Mouse (Mus musculus) forebrain, embryonic 16.5 days (tissue): ENCODE data around the gene Golph3l. TPM values are rescaled to one million over a fixed set of nuclear protein-coding genes. Genes with fewer than 3 reads are reported as not detected.
"Not testable (repeated sequence)": the region's sequence is repeated elsewhere in the genome, so short reads cannot be mapped to it uniquely, and the experiment has no call there.

Experiments used
- ATAC-seq: fragments of 200-750 bp; cut with Nextera tagmentation; 2 replicates; pipeline ENCODE4 v1.8.0; 2017; ENCODE audit warnings: mild to moderate bottlenecking, moderate library complexity
- H3K27ac ChIP-seq: fragments of 300-500 bp; sonication (generic); 2 replicates; pipeline ENCODE4 v1.5.1; 2014; ENCODE audit warnings: low read length, control low read depth
- H3K27me3 ChIP-seq: fragments of 300-500 bp; sonication (generic); replicated peaks from 2 replicates; pipeline ENCODE4 v1.6.1; 2014; ENCODE audit warnings: low read length; ENCODE audit not compliant: control insufficient read depth, insufficient read depth
- H3K36me3 ChIP-seq: fragments of 300-500 bp; sonication (generic); 2 replicates; pipeline ENCODE4 v1.6.1; 2014; ENCODE audit not compliant: control insufficient read depth, insufficient read depth
- H3K4me1 ChIP-seq: fragments of 300-500 bp; sonication (generic); replicated peaks from 2 replicates; pipeline ENCODE4 v1.6.1; 2014; ENCODE audit warnings: low read length; ENCODE audit not compliant: control insufficient read depth, insufficient read depth
- H3K4me2 ChIP-seq: fragments of 300-500 bp; sonication (generic); 2 replicates; pipeline ENCODE4 v1.6.1; 2014; ENCODE audit warnings: mild to moderate bottlenecking, low read length, control low read depth
- H3K4me3 ChIP-seq: fragments of 300-500 bp; sonication (generic); replicated peaks from 2 replicates; pipeline ENCODE4 v1.5.1; 2014; ENCODE audit warnings: mild to moderate bottlenecking, low read length, control low read depth
- H3K9ac ChIP-seq: fragments of 300-500 bp; sonication (generic); replicated peaks from 2 replicates; pipeline ENCODE4 v1.6.1; 2014; ENCODE audit warnings: low read depth, low read length, control low read depth
- H3K9me3 ChIP-seq: fragments of 300-500 bp; sonication (generic); 2 replicates; pipeline ENCODE4 v1.6.1; 2016; ENCODE audit warnings: low read length; ENCODE audit not compliant: control insufficient read depth
- WGBS: fragments of 180-500 bp; shearing (Covaris S2); extraction: QIAGEN DNeasy Blood & Tissue Kit; methylation state at CpG from one replicate; pipeline ENCODE4 v1.1.7; 2014; 5-methylcytosine and 5-hydroxymethylcytosine counted together
- polyA plus RNA-seq: library from polyadenylated mRNA; unstranded; fragments of >200 nt; fragmentation: Nextera tagmentation; extraction: Ambion mirVana; gene quantifications from 2 replicates; pipeline ENCODE4 v1.2.1, GENCODE M21; 2015

Gene Golph3l
- polyA plus RNA-seq = 33.3 and 39.8 TPM in 2 replicates

GRCm38 (mm10) chr3:95588604-95589086 lies at the start of gene Golph3l:
Golph3l (plus strand) TSS chr3:95588934.
- peaks cover 4% of the 10 kb centered on the region for H3K36me3 ChIP-seq
- peaks cover 5% of the 10 kb centered on the region; the same call in 1 of the 2 replicates for H3K4me1 ChIP-seq
- peak; percentile 100 for ATAC-seq
- no peaks in the 10 kb centered on the region for H3K9me3 ChIP-seq
- peak within 1 kb of the TSS; percentile 68 for H3K9ac ChIP-seq
- H3K27me3 ChIP-seq = no peaks in the 10 kb centered on the region
- H3K4me2 ChIP-seq = peak within 1 kb of the TSS; percentile 82
- peak within 1 kb of the TSS; percentile 65 for H3K27ac ChIP-seq
- under 1% methylated on average over 12 of the region's 12 CpGs for WGBS
- peak within 1 kb of the TSS; percentile 80 for H3K4me3 ChIP-seq

GRCm38 (mm10) chr3:95538936-95539335 lies 49.8 kb upstream of the Golph3l start:
- WGBS = 92% methylated on average over 10 of the region's 10 CpGs
- ATAC-seq = no peak
- Histone ChIP-seq H3K4me1 (no peaks in the 10 kb centered on the region), H3K27me3 (no peaks in the 10 kb centered on the region), H3K4me3 (no peak overlapping the region), H3K27ac (no peak overlapping the region), H3K36me3 (no peaks in the 10 kb centered on the region), H3K9ac (no peak overlapping the region), H3K4me2 (no peak overlapping the region), H3K9me3 (no peaks in the 10 kb centered on the region)

- no peak overlapping the region for H3K4me3 ChIP-seq
- no peaks in the 10 kb centered on the region for H3K4me1 ChIP-seq
- no peaks in the 10 kb centered on the region for H3K36me3 ChIP-seq
- H3K9ac ChIP-seq = no peak overlapping the region
- ATAC-seq = no peak
- H3K27ac ChIP-seq = no peak overlapping the region
- H3K9me3 ChIP-seq = no peaks in the 10 kb centered on the region
- H3K4me2 ChIP-seq = no peak overlapping the region
- H3K27me3 ChIP-seq = no peaks in the 10 kb centered on the region
- 95% methylated on average over 4 of the region's 4 CpGs for WGBS
These were observed 48.9 kb upstream of the Golph3l start for GRCm38 (mm10) chr3:95539837-95540236.

GRCm38 (mm10) chr3:95541186-95541585 lies 47.5 kb upstream of the Golph3l start:
- H3K4me3 ChIP-seq, H3K9me3 ChIP-seq, H3K27ac ChIP-seq, H3K36me3 ChIP-seq, H3K9ac ChIP-seq, ATAC-seq, H3K4me1 ChIP-seq, H3K4me2 ChIP-seq, H3K27me3 ChIP-seq: not testable (repeated sequence)
- 88% methylated on average over 2 of the region's 2 CpGs for WGBS

- Histone ChIP-seq H3K4me1 (no peaks in the 10 kb centered on the region), H3K27me3 (no peaks in the 10 kb centered on the region), H3K4me2 (no peak overlapping the region), H3K9ac (no peak overlapping the region), H3K9me3 (no peaks in the 10 kb centered on the region), H3K27ac (no peak overlapping the region), H3K4me3 (no peak overlapping the region), H3K36me3 (no peaks in the 10 kb centered on the region)
- no peak for ATAC-seq
These were observed 46.6 kb upstream of the Golph3l start for GRCm38 (mm10) chr3:95542171-95542570.

- H3K4me1 ChIP-seq = no peaks in the 10 kb centered on the region
- H3K36me3 ChIP-seq = no peaks in the 10 kb centered on the region
- no peaks in the 10 kb centered on the region for H3K27me3 ChIP-seq
- no peaks in the 10 kb centered on the region for H3K9me3 ChIP-seq
- WGBS = 75% methylated on average over 7 of the region's 7 CpGs
- H3K27ac ChIP-seq = no peak overlapping the region
- H3K9ac ChIP-seq = no peak overlapping the region
- no peak for ATAC-seq
- H3K4me3 ChIP-seq = no peak overlapping the region
- H3K4me2 ChIP-seq = no peak overlapping the region
These were observed 45.8 kb upstream of the Golph3l start for GRCm38 (mm10) chr3:95542981-95543380.

- Histone ChIP-seq H3K27me3 (no peaks in the 10 kb centered on the region), H3K36me3 (no peaks in the 10 kb centered on the region), H3K9me3 (no peaks in the 10 kb centered on the region), H3K9ac (no peak overlapping the region), H3K27ac (no peak overlapping the region), H3K4me3 (no peak overlapping the region), H3K4me2 (no peak overlapping the region), H3K4me1 (no peaks in the 10 kb centered on the region)
- ATAC-seq = no peak
- 64% methylated on average over 1 of the region's 1 CpGs for WGBS
These were observed 38.6 kb upstream of the Golph3l start for GRCm38 (mm10) chr3:95550176-95550575.

- Histone ChIP-seq H3K4me1 (no peaks in the 10 kb centered on the region), H3K36me3 (no peaks in the 10 kb centered on the region), H3K9me3 (no peaks in the 10 kb centered on the region), H3K4me2 (no peak overlapping the region), H3K4me3 (no peak overlapping the region), H3K9ac (no peak overlapping the region), H3K27ac (no peak overlapping the region), H3K27me3 (no peaks in the 10 kb centered on the region)
- 67% methylated on average over 3 of the region's 3 CpGs for WGBS
- ATAC-seq = no peak
These were observed 34.7 kb upstream of the Golph3l start for GRCm38 (mm10) chr3:95553986-95554385.

- Histone ChIP-seq H3K4me1 (no peaks in the 10 kb centered on the region), H3K4me3 (no peak within 1 kb of the TSS), H3K27ac (no peak within 1 kb of the TSS), H3K9ac (no peak within 1 kb of the TSS), H3K27me3 (no peaks in the 10 kb centered on the region), H3K36me3 (no peaks in the 10 kb centered on the region), H3K4me2 (no peak within 1 kb of the TSS), H3K9me3 (no peaks in the 10 kb centered on the region)
- WGBS = 92% methylated on average over 27 of the region's 27 CpGs
- ATAC-seq = no peak
These were observed 29.3 kb upstream of the Golph3l start, which contains the start of gene Hormad1 for GRCm38 (mm10) chr3:95559437-95559836. Hormad1 (plus strand) TSS chr3:95559677.

- no peak overlapping the region for H3K4me3 ChIP-seq
- no peak for ATAC-seq
- WGBS = 91% methylated on average over 3 of the region's 3 CpGs
- H3K9ac ChIP-seq = no peak overlapping the region
- no peaks in the 10 kb centered on the region for H3K4me1 ChIP-seq
- H3K27me3 ChIP-seq = no peaks in the 10 kb centered on the region
- H3K27ac ChIP-seq = no peak overlapping the region
- no peaks in the 10 kb centered on the region for H3K9me3 ChIP-seq
- no peaks in the 10 kb centered on the region for H3K36me3 ChIP-seq
- H3K4me2 ChIP-seq = no peak overlapping the region
These were observed 28.0 kb upstream of the Golph3l start for GRCm38 (mm10) chr3:95560738-95561137.
